Mouse (Mus musculus) skeletal muscle tissue, adult 2 months (tissue): Measurements from ENCODE around the gene Gm10037.
"Not testable (repeated sequence)": the region's sequence is repeated elsewhere in the genome, so short reads cannot be mapped to it uniquely, and the experiment has no call there.

ENCODE experiments used
- DNase-seq: peaks from one replicate; pipeline ENCODE4 v3.0.0-alpha.2; 2012; ENCODE audit warnings: low read depth, low spot score

Gene Gm10037

GRCm38 (mm10) chr13:67876049-67876698, 45.3 kb downstream of the Gm10037 start:
- not testable (repeated sequence) for DNase-seq

- DNase-seq, result no peak
Measured at GRCm38 (mm10) chr13:67876699-67877254, 45.9 kb downstream of the Gm10037 start.

GRCm38 (mm10) chr13:67883966-67884365, 53.1 kb downstream of the Gm10037 start:
- DNase-seq, result no peak
